Mouse (Mus musculus) limb, embryonic 15.5 days (tissue): Measurements from ENCODE around the gene Irf2bp2. TPM values are rescaled to one million over a fixed set of nuclear protein-coding genes. Genes with fewer than 3 reads are reported as not detected.
A peak's percentile ranks its signal among the peaks of the same experiment; 100 is the strongest.

Experiments used
- ATAC-seq: fragments of 200-750 bp; cut with Nextera tagmentation; 2 replicates; pipeline ENCODE4 v1.8.0; 2017; ENCODE audit warnings: low read depth, moderate TSS enrichment; ENCODE audit not compliant: insufficient number of reproducible peaks, low FRiP score, low TSS enrichment
- H3K27ac ChIP-seq: fragments of 300-500 bp; sonication (generic); 2 replicates; pipeline ENCODE4 v1.5.1; 2015; ENCODE audit warnings: moderate library complexity, mild to moderate bottlenecking, inconsistent platforms
- H3K27me3 ChIP-seq: fragments of 300-500 bp; sonication (generic); 2 replicates; pipeline ENCODE4 v1.6.1; 2015; ENCODE audit warnings: inconsistent platforms
- H3K36me3 ChIP-seq: fragments of 300-500 bp; sonication (generic); 2 replicates; pipeline ENCODE4 v1.6.1; 2015; ENCODE audit warnings: inconsistent platforms
- H3K4me1 ChIP-seq: fragments of 300-500 bp; sonication (generic); 2 replicates; pipeline ENCODE4 v1.6.1; 2015; ENCODE audit warnings: inconsistent platforms
- H3K4me2 ChIP-seq: fragments of 300-500 bp; sonication (generic); 2 replicates; pipeline ENCODE4 v1.6.1; 2015; ENCODE audit warnings: mild to moderate bottlenecking, inconsistent platforms
- H3K4me3 ChIP-seq: fragments of 300-500 bp; sonication (generic); 2 replicates; pipeline ENCODE4 v1.5.1; 2015; ENCODE audit warnings: mild to moderate bottlenecking, inconsistent platforms
- H3K9ac ChIP-seq: fragments of 300-500 bp; sonication (generic); 2 replicates; pipeline ENCODE4 v1.6.1; 2015; ENCODE audit warnings: inconsistent platforms
- H3K9me3 ChIP-seq: fragments of 300-500 bp; sonication (generic); 2 replicates; pipeline ENCODE4 v1.6.1; 2016; ENCODE audit warnings: inconsistent platforms
- WGBS: fragments of 180-500 bp; shearing (Covaris S2); methylation state at CpG from one replicate; pipeline ENCODE4 v1.1.7; 2015; 5-methylcytosine and 5-hydroxymethylcytosine counted together
- polyA plus RNA-seq: library from polyadenylated mRNA; unstranded; fragments of >200 nt; fragmentation: Nextera tagmentation; extraction: Ambion mirVana; gene quantifications from 2 replicates; pipeline ENCODE4 v1.2.1, GENCODE M21; 2015

The Irf2bp2 gene
- polyA plus RNA-seq, 1 experiment from 2014 or later: 12.8 TPM

DNA sequence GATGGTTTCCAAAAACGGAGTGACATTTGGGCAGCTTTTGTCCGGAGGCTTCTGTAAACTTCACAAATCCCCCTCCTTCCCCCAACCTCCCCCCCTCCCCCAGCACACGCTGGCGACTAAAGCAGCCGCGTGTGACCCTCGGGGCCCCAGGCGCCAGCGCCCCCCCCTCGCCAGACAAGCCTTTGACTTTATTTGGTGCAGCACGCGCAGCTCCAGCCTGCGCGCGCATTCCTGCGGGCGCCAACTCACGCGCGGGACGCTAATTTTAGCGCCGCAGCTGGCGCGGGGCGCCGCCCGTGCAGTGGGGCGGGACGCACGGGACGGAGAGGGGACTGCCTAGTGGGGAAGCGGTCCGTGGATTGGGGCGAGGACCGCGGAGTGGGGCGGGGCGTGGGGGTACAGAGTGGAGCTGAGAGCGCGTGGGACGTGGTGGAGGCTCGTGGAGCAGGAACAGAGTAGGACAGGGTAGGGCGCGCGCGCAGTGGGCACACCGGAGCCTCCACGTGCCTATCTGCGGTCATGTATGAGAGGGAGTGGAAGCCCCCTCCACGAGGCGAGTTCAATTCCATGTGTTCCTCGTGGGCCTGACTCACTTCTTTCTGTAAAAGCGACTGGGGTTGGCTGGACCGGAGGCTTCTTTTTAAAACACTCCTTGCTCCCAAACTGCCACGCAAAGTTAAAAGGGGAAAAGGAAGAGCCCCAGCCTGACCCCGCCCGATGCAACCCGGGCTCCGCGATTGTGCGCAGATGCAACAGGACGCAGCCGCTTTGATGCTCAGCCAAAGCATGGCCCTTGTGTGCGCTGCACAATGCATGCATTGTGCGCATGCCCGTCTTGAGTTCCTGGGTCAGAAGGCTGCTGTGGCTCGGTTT lies 9.6 kb downstream of the Irf2bp2 start:
- Histone ChIP-seq H3K9me3 (no peaks in the 10 kb centered on the region), H3K27ac (peak overlapping the region; percentile 95), H3K36me3 (peaks cover 3% of the 10 kb centered on the region; the same call in 1 of the 2 replicates), H3K4me3 (peak overlapping the region; percentile 47), H3K4me1 (peaks cover 51% of the 10 kb centered on the region), H3K4me2 (peak overlapping the region; percentile 91), H3K9ac (peak overlapping the region; percentile 67), H3K27me3 (no peaks in the 10 kb centered on the region)
- peak; percentile 65 for ATAC-seq
- WGBS: under 1% methylated on average over 67 of the region's 68 CpGs

DNA sequence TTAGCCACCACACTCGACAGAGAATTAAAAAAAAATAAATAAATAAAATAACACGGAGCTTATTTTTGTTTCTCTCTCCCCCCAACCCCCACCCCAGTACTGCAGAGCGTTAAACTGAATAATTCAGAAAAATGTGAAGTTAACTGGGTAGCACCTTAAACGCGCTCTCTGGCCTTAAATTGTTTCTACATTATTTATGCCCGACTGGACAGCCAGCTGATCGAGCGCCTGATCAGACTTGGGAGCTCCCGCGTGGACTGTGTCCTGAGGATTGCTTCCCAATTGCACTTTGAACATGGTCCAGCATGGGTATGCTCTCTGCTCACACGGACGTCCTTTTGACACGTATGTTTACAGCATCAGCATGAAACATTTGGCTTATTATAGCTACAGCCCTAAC lies 10.3 kb downstream of the Irf2bp2 start:
- Histone ChIP-seq H3K4me1 (peaks cover 48% of the 10 kb centered on the region), H3K4me2 (peak overlapping the region; percentile 91), H3K27me3 (no peaks in the 10 kb centered on the region), H3K27ac (peak overlapping the region; percentile 95), H3K9me3 (no peaks in the 10 kb centered on the region), H3K9ac (peak overlapping the region; percentile 67; the same call in 1 of the 2 replicates), H3K4me3 (peak overlapping the region; percentile 47), H3K36me3 (peaks cover 3% of the 10 kb centered on the region; the same call in 1 of the 2 replicates)
- ATAC-seq: no peak
- WGBS: 6% methylated on average over 13 of the region's 13 CpGs

DNA sequence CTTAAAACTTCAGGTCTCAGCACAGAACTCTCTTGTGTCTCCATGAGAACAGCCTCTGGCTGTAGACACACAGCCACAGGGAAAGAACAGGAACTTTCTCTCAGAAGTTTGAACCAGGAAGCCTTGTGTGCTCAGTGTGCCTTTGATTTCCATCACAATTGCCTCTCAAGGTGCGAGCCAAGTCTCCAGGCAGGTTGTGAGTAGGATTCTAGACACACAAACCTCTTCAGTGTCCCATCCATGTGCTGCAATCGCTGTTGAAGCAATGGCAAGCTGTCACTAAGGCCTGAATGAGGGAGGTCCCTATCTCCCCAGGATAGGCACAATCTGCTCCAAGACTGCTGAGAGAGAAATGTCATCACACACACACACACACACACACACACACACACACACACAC lies 10.8 kb downstream of the Irf2bp2 start:
- Histone ChIP-seq H3K9me3 (no peaks in the 10 kb centered on the region), H3K27ac (peak overlapping the region; percentile 95), H3K9ac (no peak overlapping the region), H3K4me3 (no peak overlapping the region), H3K36me3 (peaks cover 3% of the 10 kb centered on the region; the same call in 1 of the 2 replicates), H3K4me1 (peaks cover 46% of the 10 kb centered on the region), H3K4me2 (no peak overlapping the region), H3K27me3 (no peaks in the 10 kb centered on the region)
- WGBS: 31% methylated on average over 2 of the region's 2 CpGs
- no peak for ATAC-seq

DNA sequence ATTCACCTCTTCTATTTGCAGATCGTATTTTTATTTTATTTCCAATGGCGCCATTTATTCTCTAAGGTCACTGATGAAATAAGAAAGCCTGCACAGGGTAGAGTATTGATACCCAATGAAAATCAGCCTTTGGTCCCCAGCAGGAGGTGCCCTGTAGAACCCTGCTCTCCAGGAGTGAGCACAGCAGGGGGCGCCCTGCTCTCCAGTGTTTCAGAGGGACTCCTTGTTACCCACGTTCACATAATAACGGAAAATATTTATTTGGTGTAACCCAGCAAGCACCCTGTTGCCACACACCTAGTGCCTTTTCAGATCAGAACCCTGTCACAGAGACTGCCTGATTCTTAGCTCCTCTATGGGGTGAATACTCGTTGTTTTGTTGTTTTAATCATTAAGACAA lies 11.3 kb downstream of the Irf2bp2 start:
- H3K9me3 ChIP-seq: no peaks in the 10 kb centered on the region
- no peak overlapping the region for H3K4me3 ChIP-seq
- no peak overlapping the region for H3K4me2 ChIP-seq
- no peak overlapping the region for H3K9ac ChIP-seq
- 40% methylated on average over 6 of the region's 6 CpGs for WGBS
- peaks cover 3% of the 10 kb centered on the region; the same call in 1 of the 2 replicates for H3K36me3 ChIP-seq
- H3K4me1 ChIP-seq: peaks cover 41% of the 10 kb centered on the region
- no peaks in the 10 kb centered on the region for H3K27me3 ChIP-seq
- ATAC-seq: no peak
- H3K27ac ChIP-seq: peak overlapping the region; percentile 95

DNA sequence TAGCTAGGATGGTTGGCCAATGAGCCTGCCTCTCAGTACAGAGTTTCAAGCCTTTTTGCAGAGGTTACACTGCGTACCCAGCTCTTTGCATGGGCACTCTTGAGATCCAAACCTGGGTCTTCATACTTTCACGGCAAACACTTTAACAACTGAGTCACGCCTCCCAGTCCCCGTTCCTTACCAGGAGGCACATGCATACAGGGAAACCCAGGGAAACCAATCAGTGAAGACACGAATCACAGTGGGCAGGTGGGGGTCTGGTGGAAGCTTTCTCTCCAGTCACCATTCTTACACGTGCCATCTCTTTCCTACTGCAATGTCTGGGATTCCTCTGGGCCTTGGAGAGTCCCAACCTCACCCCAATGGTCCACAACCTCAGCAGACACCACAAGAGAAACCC lies 12.1 kb downstream of the Irf2bp2 start:
- no peak overlapping the region for H3K27ac ChIP-seq
- no peaks in the 10 kb centered on the region for H3K9me3 ChIP-seq
- H3K4me3 ChIP-seq: no peak overlapping the region
- H3K4me1 ChIP-seq: peaks cover 35% of the 10 kb centered on the region
- H3K4me2 ChIP-seq: no peak overlapping the region
- ATAC-seq: no peak
- WGBS: 95% methylated on average over 6 of the region's 6 CpGs
- peaks cover 3% of the 10 kb centered on the region; the same call in 1 of the 2 replicates for H3K36me3 ChIP-seq
- no peaks in the 10 kb centered on the region for H3K27me3 ChIP-seq
- H3K9ac ChIP-seq: no peak overlapping the region

DNA sequence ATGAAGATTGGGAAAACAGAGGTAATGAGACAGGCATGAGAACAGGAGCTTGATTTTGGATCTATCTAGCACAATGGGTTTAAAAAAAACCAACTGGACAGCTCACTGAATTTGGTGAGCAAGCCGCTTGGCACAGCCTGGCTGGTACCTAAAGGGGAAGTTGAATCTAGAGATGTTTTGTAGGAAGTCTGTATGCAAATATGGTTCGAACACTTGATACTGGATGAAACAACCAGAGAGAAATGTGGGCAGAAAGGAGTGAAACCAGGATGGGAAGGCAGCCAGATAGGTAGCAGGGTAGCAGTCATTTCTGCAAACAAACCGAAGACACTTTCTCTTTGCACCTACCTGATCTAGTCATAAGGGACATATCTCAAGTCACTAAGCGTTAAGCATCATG lies 13.0 kb downstream of the Irf2bp2 start:
- no peak for ATAC-seq
- Histone ChIP-seq H3K4me2 (no peak overlapping the region), H3K36me3 (0 out of 2 replicates have a peak, but pooled peaks cover 2% of the 10 kb centered on the region), H3K27me3 (no peaks in the 10 kb centered on the region), H3K4me3 (no peak overlapping the region), H3K9ac (no peak overlapping the region), H3K27ac (no peak overlapping the region), H3K9me3 (no peaks in the 10 kb centered on the region), H3K4me1 (peaks cover 27% of the 10 kb centered on the region)
- WGBS: 93% methylated on average over 4 of the region's 4 CpGs

DNA sequence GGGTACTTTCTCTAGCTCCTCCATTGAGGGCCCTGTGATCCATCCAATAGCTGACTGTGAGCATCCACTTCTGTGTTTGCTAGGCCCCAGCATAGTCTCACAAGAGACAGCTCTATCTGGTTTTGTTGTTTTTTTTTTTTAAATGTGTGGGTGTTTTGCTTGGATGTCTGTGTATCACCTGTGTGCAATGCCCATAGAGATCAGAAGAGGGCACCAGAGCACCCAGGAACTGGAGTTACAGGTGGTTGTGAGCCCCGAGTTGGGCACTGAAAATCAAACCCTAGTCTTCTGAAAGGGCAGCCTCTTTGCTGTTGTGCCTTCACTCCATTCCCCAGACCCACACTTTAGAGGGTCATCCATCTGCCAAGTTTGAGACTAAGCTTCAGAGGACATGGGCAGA lies 13.7 kb downstream of the Irf2bp2 start:
- Histone ChIP-seq H3K27ac (no peak overlapping the region), H3K9me3 (no peaks in the 10 kb centered on the region), H3K36me3 (no peaks in the 10 kb centered on the region), H3K4me1 (peaks cover 20% of the 10 kb centered on the region), H3K27me3 (no peaks in the 10 kb centered on the region), H3K4me3 (no peak overlapping the region), H3K9ac (no peak overlapping the region), H3K4me2 (no peak overlapping the region)
- ATAC-seq: no peak
- WGBS: 92% methylated on average over 1 of the region's 1 CpGs

DNA sequence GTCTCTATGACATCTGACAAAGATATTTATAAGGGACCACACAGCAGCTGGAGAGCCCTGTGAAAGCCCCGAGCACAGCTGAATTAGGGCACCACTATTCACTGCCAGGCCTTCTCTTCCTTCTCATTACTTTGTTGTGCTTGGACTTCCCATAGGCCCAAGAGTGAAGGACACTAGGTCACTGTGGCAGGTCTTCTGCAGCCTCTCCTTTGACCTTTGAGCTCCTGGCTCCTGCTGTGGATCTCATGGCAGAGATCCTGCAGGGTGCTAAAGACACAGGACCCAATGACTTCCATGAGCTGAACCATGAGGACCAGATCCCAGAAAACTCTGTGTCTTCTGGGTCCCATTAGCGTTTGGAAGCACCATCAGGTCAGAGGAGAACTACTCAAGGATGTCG lies 15.1 kb downstream of the Irf2bp2 start:
- no peak overlapping the region for H3K27ac ChIP-seq
- WGBS: 78% methylated on average over 3 of the region's 3 CpGs
- ATAC-seq: no peak
- H3K4me3 ChIP-seq: no peak overlapping the region
- no peak overlapping the region for H3K4me2 ChIP-seq
- H3K9ac ChIP-seq: no peak overlapping the region
- H3K36me3 ChIP-seq: no peaks in the 10 kb centered on the region
- H3K4me1 ChIP-seq: peaks cover 6% of the 10 kb centered on the region
- H3K9me3 ChIP-seq: no peaks in the 10 kb centered on the region
- no peaks in the 10 kb centered on the region for H3K27me3 ChIP-seq

DNA sequence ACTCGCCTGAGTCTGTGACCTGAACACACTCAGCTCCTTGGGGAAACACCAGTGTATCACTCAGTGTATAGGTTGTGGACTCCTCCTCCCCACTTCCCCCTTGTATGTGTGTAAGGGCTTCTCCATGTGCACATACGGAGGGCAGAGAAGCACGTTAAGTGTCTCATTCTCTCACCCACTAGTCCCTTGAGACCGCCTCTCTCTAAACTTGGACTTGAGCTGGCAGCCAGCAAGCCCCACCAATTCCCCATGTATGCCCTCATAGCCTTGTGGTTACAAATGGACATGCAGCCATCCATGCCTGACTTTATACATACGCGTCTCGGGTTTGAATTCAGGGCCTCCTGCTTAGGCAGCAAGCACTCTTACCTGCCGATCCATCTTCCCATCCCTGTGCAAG lies 16.9 kb downstream of the Irf2bp2 start:
- Histone ChIP-seq H3K9me3 (no peaks in the 10 kb centered on the region), H3K9ac (no peak overlapping the region), H3K4me3 (no peak overlapping the region), H3K36me3 (no peaks in the 10 kb centered on the region), H3K4me1 (no peaks in the 10 kb centered on the region), H3K4me2 (no peak overlapping the region), H3K27ac (no peak overlapping the region), H3K27me3 (no peaks in the 10 kb centered on the region)
- 90% methylated on average over 8 of the region's 8 CpGs for WGBS
- no peak for ATAC-seq

DNA sequence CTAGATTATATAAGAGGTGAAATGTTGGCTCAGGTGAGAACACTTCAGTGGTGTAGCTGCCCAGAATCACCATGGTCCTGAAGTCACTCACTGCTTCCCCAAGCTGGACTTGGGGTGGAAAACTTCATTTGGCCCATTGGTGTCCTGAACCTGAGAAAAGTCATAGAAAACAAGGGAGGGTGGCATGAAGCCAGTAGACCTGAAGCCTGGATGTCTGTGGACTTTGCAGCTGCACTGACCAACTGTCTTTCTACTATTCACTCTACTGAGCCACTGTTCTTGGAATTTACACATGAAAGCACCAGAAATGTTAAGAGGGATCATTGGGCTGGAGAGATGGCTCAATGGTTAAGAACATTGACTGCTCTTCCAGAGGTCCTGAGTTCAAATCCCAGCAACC lies 17.7 kb downstream of the Irf2bp2 start:
- no peaks in the 10 kb centered on the region for H3K27me3 ChIP-seq
- no peak overlapping the region for H3K27ac ChIP-seq
- ATAC-seq: no peak
- no peaks in the 10 kb centered on the region for H3K36me3 ChIP-seq
- no peak overlapping the region for H3K9ac ChIP-seq
- no peak overlapping the region for H3K4me3 ChIP-seq
- H3K4me1 ChIP-seq: no peaks in the 10 kb centered on the region
- H3K4me2 ChIP-seq: no peak overlapping the region
- no peaks in the 10 kb centered on the region for H3K9me3 ChIP-seq

DNA sequence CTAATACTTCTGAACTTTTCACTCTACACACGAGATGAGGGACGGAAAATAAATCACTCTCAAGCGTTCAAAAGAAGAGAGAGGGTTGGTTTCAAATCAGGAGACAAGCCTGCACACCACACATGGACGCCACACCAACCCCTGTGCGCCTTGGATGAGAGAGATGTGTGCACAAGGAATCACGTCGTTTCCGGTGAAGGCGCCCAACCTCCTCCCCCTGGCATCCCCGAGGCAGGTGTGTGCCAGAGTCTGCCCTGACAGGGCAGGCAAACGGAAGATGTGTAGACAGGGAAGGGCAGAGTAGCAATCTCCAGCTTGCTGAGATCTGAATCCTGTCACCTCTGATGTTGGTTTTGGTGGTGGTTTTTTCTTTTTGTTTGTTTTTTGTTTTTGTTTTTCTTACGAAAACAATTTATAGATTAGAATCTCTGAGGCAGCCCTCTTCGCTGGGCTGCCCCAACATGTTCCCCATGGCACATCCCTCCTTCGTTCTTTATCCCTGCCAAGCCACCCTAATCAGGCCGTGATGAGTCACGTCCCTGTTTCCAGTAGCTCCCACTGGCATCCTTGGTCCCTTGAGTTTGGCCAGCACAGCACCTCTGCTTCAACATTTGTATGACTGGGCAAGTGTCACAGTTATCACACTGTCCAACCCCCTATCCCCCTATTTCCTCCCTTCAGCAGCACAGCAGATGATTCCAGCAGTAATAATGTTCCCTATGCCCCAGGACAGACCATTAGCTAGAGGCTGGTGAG lies 18.7 kb downstream of the Irf2bp2 start:
- Histone ChIP-seq H3K4me3 (no peak overlapping the region), H3K36me3 (no peaks in the 10 kb centered on the region), H3K27me3 (no peaks in the 10 kb centered on the region), H3K9me3 (no peaks in the 10 kb centered on the region), H3K4me1 (no peaks in the 10 kb centered on the region), H3K27ac (no peak overlapping the region), H3K4me2 (no peak overlapping the region), H3K9ac (no peak overlapping the region)
- ATAC-seq: no peak
- WGBS: 77% methylated on average over 16 of the region's 16 CpGs

DNA sequence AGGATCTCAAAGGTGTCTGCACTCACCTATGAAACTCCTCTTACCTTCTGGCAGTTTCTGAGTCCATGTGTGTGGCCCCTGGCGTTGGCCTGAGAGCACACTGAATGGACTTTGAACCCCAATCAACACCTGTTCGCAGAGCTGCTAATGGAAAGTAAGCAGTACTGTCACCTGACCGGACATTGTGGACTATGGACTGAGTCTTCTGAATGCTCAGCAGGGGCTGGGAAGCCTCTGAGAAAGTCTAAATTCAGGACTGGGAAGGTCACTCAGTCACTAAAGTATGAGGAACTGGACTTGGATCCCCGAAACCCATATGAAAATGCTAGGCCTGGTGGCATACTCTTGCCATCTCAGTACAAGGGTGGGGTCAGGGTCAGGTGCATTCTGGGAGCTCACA lies 19.9 kb downstream of the Irf2bp2 start:
- H3K36me3 ChIP-seq: no peaks in the 10 kb centered on the region
- no peak overlapping the region for H3K4me2 ChIP-seq
- H3K9ac ChIP-seq: no peak overlapping the region
- no peak overlapping the region for H3K27ac ChIP-seq
- H3K9me3 ChIP-seq: no peaks in the 10 kb centered on the region
- 91% methylated on average over 4 of the region's 4 CpGs for WGBS
- no peak overlapping the region for H3K4me3 ChIP-seq
- H3K4me1 ChIP-seq: peaks cover 8% of the 10 kb centered on the region; the same call in 1 of the 2 replicates
- no peaks in the 10 kb centered on the region for H3K27me3 ChIP-seq
- no peak for ATAC-seq
